Mouse (Mus musculus) kidney, embryonic 15.5 days (tissue): ENCODE results near the gene Timm29. TPM values are rescaled to one million over a fixed set of nuclear protein-coding genes. Genes with fewer than 3 reads are reported as not detected.

Source experiments
- ATAC-seq: fragments of 200-750 bp; cut with Nextera tagmentation; replicated peaks from 2 replicates; pipeline ENCODE4 v1.8.0; 2017; ENCODE audit warnings: moderate TSS enrichment; ENCODE audit not compliant: low FRiP score
- H3K27ac ChIP-seq: fragments of 300-500 bp; sonication (generic); 2 replicates; pipeline ENCODE4 v1.5.1; 2015; ENCODE audit warnings: mild to moderate bottlenecking, inconsistent platforms
- H3K27me3 ChIP-seq: fragments of 300-500 bp; sonication (generic); 2 replicates; pipeline ENCODE4 v1.6.1; 2015; ENCODE audit warnings: inconsistent platforms
- H3K36me3 ChIP-seq: fragments of 300-500 bp; sonication (generic); 2 replicates; pipeline ENCODE4 v1.6.1; 2015; ENCODE audit warnings: inconsistent platforms
- H3K4me1 ChIP-seq: fragments of 300-500 bp; sonication (generic); 2 replicates; pipeline ENCODE4 v1.6.1; 2015; ENCODE audit warnings: inconsistent platforms
- H3K4me2 ChIP-seq: fragments of 300-500 bp; sonication (generic); 2 replicates; pipeline ENCODE4 v1.6.1; 2015; ENCODE audit warnings: moderate library complexity, mild to moderate bottlenecking, inconsistent platforms
- H3K4me3 ChIP-seq: fragments of 300-500 bp; sonication (generic); replicated peaks from 2 replicates; pipeline ENCODE4 v1.5.1; 2015; ENCODE audit warnings: mild to moderate bottlenecking, inconsistent platforms
- H3K9ac ChIP-seq: fragments of 300-500 bp; sonication (generic); 2 replicates; pipeline ENCODE4 v1.6.1; 2015; ENCODE audit warnings: mild to moderate bottlenecking, inconsistent platforms
- H3K9me3 ChIP-seq: fragments of 300-500 bp; sonication (generic); replicated peaks from 2 replicates; pipeline ENCODE4 v1.6.1; 2016; ENCODE audit warnings: inconsistent platforms
- WGBS: fragments of 180-500 bp; shearing (Covaris S2); methylation state at CpG from one replicate; pipeline ENCODE4 v1.1.7; 2015; ENCODE audit warnings: mixed read lengths; 5-methylcytosine and 5-hydroxymethylcytosine counted together
- microRNA counts: library from miRNA; unstranded; fragments of <30 nt; microRNA quantifications from one replicate; lab custom pipeline; 2016
- microRNA-seq: library from miRNA; unstranded; fragments of <30 nt; microRNA quantifications from one replicate; pipeline ENCODE4, GENCODE M21; 2016
- polyA plus RNA-seq: library from polyadenylated mRNA; unstranded; fragments of >200 nt; fragmentation: Nextera tagmentation; extraction: Ambion mirVana; gene quantifications from 2 replicates; pipeline ENCODE4 v1.2.1, GENCODE M21; 2015

The Timm29 gene
- polyA plus RNA-seq, 1 experiment from 2014 or later = 28.4 TPM

DNA sequence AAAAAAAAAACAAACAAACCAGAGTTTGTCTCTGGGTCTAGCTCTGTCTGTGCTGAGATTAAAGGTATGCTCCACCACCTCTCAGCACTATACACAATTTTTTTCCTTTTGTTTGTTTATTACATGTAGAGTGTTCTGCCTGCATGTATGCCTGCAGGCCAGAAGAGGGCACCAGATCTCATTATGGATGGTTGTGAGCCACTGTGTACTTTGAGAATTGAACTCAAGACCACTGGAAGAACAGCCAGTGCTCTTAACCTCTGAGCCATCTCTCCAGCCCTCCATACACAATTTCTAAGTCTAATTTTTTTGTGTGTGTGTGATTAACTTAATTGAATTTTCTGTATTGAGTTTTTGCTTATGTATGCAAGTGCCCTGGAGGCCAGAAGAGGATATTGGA lies 34.0 kb downstream of the Timm29 start:
- Histone ChIP-seq H3K9ac (no peak overlapping the region), H3K27ac (no peak overlapping the region), H3K4me1 (no peaks in the 10 kb centered on the region), H3K27me3 (no peaks in the 10 kb centered on the region), H3K36me3 (peaks cover 8% of the 10 kb centered on the region), H3K4me2 (no peak overlapping the region), H3K9me3 (no peaks in the 10 kb centered on the region), H3K4me3 (no peak overlapping the region)
- ATAC-seq = no peak

DNA sequence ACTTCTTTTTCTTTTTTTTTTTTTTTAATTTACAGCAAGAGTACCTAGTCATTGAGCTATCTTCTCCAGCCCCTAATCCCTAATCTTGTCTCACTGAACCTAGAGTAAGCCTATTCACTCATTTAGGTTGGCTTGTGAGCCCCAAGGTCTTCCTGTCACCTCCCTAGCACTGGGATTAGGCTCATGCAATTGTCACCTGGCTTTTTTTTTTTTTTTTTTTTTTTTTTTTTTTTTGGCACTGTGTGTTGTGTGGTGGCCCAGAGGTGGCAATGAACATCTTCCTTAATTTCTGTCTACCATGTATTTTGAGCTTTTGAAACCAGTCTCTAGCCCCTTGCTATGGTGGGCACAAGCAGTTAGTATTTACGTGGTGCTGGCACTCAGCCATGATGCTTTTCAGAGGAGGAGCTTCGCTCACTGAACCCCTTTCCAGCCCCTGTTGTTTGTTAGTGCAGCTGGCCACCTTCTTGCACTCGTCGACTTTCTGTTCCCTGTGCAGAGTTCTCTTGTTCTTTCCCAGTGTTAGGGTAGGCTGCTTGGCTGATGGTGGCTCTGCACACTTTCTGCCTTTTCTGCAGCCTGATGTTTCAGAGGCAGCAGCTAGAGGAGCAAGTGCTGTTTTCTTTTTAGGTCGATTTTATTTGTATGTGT lies 34.7 kb downstream of the Timm29 start:
- 0 out of 2 replicates have a peak overlapping the region, but pooled peaks have one; percentile 13 for H3K27ac ChIP-seq

DNA sequence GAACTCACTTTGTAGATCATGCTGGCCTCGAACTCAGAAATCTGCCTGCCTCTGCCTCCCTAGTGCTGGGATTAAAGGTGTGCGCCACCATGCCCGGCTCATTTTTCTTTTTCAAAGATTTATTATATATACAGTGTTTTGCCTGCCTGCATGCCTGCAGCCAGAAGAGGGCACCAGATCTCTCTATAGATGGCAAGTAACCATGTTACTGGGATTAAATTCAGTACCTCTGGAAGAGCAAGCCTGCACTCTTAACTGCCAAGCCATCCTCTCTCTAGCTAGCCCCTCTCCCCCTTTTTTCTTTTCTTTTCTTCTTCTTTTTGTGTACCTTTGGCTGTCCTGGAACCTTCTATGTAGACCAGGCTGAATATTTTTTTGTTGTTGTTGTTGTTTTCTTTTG lies 38.2 kb downstream of the Timm29 start:
- H3K9ac ChIP-seq = no peak overlapping the region
- H3K27ac ChIP-seq = no peak overlapping the region
- no peak overlapping the region for H3K4me2 ChIP-seq
- no peak for ATAC-seq
- H3K9me3 ChIP-seq = no peaks in the 10 kb centered on the region
- peaks cover 41% of the 10 kb centered on the region for H3K36me3 ChIP-seq
- H3K4me3 ChIP-seq = no peak overlapping the region
- H3K4me1 ChIP-seq = no peaks in the 10 kb centered on the region
- no peaks in the 10 kb centered on the region for H3K27me3 ChIP-seq
- 71% methylated on average over 3 of the region's 3 CpGs for WGBS

More for the DNA sequence above, 34.7 kb downstream of the Timm29 start:
- no peaks in the 10 kb centered on the region for H3K27me3 ChIP-seq
- peaks cover 10% of the 10 kb centered on the region for H3K36me3 ChIP-seq
- no peak for ATAC-seq
- WGBS = 62% methylated on average over 5 of the region's 5 CpGs
- no peaks in the 10 kb centered on the region for H3K9me3 ChIP-seq
- H3K9ac ChIP-seq = no peak overlapping the region
- H3K4me2 ChIP-seq = no peak overlapping the region
- no peaks in the 10 kb centered on the region for H3K4me1 ChIP-seq
- no peak overlapping the region for H3K4me3 ChIP-seq

- 90% methylated on average over 3 of the region's 3 CpGs for WGBS
- Histone ChIP-seq H3K4me2 (no peak overlapping the region), H3K27me3 (no peaks in the 10 kb centered on the region), H3K4me3 (no peak overlapping the region), H3K27ac (no peak overlapping the region), H3K36me3 (peaks cover 65% of the 10 kb centered on the region), H3K4me1 (no peaks in the 10 kb centered on the region), H3K9ac (no peak overlapping the region), H3K9me3 (no peaks in the 10 kb centered on the region)
- ATAC-seq = no peak
Measured at GRCm38 (mm10) chr9:21633106-21633505, 40.6 kb downstream of the Timm29 start.

DNA sequence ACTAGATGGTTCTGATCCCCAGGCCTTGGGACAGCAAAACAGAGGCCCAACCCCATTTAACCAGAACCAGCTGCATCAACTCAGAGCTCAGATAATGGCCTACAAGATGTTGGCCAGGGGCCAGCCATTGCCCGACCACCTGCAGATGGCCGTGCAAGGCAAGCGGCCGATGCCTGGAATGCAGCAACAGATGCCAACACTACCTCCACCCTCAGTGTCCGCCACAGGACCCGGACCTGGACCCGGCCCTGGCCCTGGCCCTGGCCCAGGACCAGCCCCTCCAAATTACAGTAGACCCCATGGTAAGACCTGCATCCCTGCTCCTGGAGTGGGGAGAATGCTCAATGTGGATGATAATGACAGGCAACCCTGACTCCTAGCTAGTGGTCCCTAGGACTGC lies 43.1 kb downstream of the Timm29 start:
- Histone ChIP-seq H3K4me1 (no peaks in the 10 kb centered on the region), H3K9me3 (no peaks in the 10 kb centered on the region), H3K27me3 (no peaks in the 10 kb centered on the region), H3K4me2 (no peak overlapping the region), H3K9ac (no peak overlapping the region), H3K27ac (no peak overlapping the region), H3K4me3 (no peak overlapping the region), H3K36me3 (peaks cover 90% of the 10 kb centered on the region)
- 74% methylated on average over 7 of the region's 7 CpGs for WGBS
- 0 out of 2 replicates have a peak, but pooled peaks have one; percentile 12 for ATAC-seq

DNA sequence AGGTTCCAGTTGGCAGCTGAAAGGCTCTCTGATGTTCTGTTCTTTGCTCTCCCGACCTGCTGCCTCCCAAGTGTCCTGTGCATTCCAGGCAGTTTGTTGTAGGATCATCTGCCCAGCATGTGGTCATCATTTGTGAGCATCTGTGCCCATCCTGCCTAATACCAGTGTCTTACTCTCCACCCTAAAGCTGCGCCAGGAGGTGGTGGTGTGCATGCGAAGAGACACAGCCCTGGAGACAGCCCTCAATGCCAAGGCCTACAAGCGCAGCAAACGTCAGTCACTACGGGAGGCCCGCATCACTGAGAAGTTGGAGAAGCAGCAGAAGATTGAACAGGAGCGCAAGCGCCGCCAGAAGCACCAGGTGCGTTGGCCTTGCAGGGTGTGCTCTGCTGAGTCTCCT lies 46.5 kb downstream of the Timm29 start:
- no peak for ATAC-seq
- Histone ChIP-seq H3K27ac (no peak overlapping the region), H3K4me3 (no peak overlapping the region), H3K4me1 (no peaks in the 10 kb centered on the region), H3K36me3 (peaks cover 100% of the 10 kb centered on the region), H3K4me2 (no peak overlapping the region), H3K27me3 (no peaks in the 10 kb centered on the region), H3K9me3 (no peaks in the 10 kb centered on the region), H3K9ac (no peak overlapping the region)
- WGBS = 95% methylated on average over 11 of the region's 11 CpGs

MicroRNAs encoded within 50 kb of the gene (microRNA counts, 519-probe panel; counts per million panel counts)
- 31.7 counts per million for microRNA mmu-miR-1946b (lab: Ali Mortazavi, UCI)

Small RNAs within 50 kb of the gene (microRNA-seq; reads per million reads assigned to microRNA genes)
- gene Mir1946b = not detected

Other genes with a start within 250 kb of the Timm29 start
- gene Ilf3, start 224.9 kb upstream of the Timm29 start, polyA plus RNA-seq = 208 and 221 TPM in 2 replicates
- gene Qtrt1, start 180.9 kb upstream of the Timm29 start, polyA plus RNA-seq = 56.5 and 63.3 TPM in 2 replicates
- 75.3 and 79.1 TPM in 2 replicates for gene Dnm2, start 167.8 kb upstream of the Timm29 start, polyA plus RNA-seq
- 133 and 138 TPM in 2 replicates for gene Tmed1, start 82.5 kb upstream of the Timm29 start, polyA plus RNA-seq
- 2.9 and 5.2 TPM in 2 replicates for gene AB124611, start 66.5 kb upstream of the Timm29 start, polyA plus RNA-seq
- gene Carm1, start 45.8 kb upstream of the Timm29 start, polyA plus RNA-seq = 44.1 and 50.2 TPM in 2 replicates
- gene Yipf2, start 106 bp downstream of the Timm29 start, polyA plus RNA-seq = 29.7 and 32.7 TPM in 2 replicates
- 91.0 and 101 TPM in 2 replicates for gene Smarca4, start 23.4 kb downstream of the Timm29 start, polyA plus RNA-seq
- gene Ldlr, start 130.8 kb downstream of the Timm29 start, polyA plus RNA-seq = 28.9 and 34.9 TPM in 2 replicates
- gene Spc24, start 167.6 kb downstream of the Timm29 start, polyA plus RNA-seq = 126 and 135 TPM in 2 replicates
- gene Kank2, start 206.0 kb downstream of the Timm29 start, polyA plus RNA-seq = 18.7 and 23.2 TPM in 2 replicates
- 4.3 and 4.9 TPM in 2 replicates for gene Angptl8, start 242.8 kb downstream of the Timm29 start, polyA plus RNA-seq